Mouse (Mus musculus) heart, adult 2 months (tissue): ENCODE data around the gene Krtap4-7. TPM values are rescaled to one million over a fixed set of nuclear protein-coding genes. Genes with fewer than 3 reads are reported as not detected.
"Not testable (repeated sequence)": the region's sequence is repeated elsewhere in the genome, so short reads cannot be mapped to it uniquely, and the experiment has no call there.

ENCODE experiments used
- DNase-seq, 2 experiments: peaks; one replicate each; pipeline ENCODE4 v3.0.0; 2021
- H3K27ac ChIP-seq: fragments of 200-600 bp; 2 replicates; pipeline ENCODE4 v1.8.1; 2022
- H3K27me3 ChIP-seq: fragments of 200-500 bp; 2 replicates; pipeline ENCODE4 v1.6.1; 2012; ENCODE audit warnings: mild to moderate bottlenecking, low read length, inconsistent platforms, mixed read lengths; ENCODE audit not compliant: control insufficient read depth, insufficient read depth
- H3K36me3 ChIP-seq: fragments of 200-500 bp; 2 replicates; pipeline ENCODE4 v1.6.1; 2012; ENCODE audit warnings: low read length, inconsistent platforms; ENCODE audit not compliant: control insufficient read depth, insufficient read depth
- H3K4me1 ChIP-seq: fragments of 200-500 bp; 2 replicates; pipeline ENCODE4 v1.6.1; 2011; ENCODE audit warnings: low read length; ENCODE audit not compliant: control insufficient read depth, insufficient read depth
- H3K4me3 ChIP-seq: fragments of 200-600 bp; 2 replicates; pipeline ENCODE4 v1.8.1; 2022
- H3K79me2 ChIP-seq: fragments of 200-500 bp; replicated peaks from 2 replicates; pipeline ENCODE4 v1.6.1; 2012; ENCODE audit warnings: mild to moderate bottlenecking, inconsistent platforms, low read length, moderate library complexity, mixed read lengths; ENCODE audit not compliant: control insufficient read depth, insufficient read depth
- H3K9ac ChIP-seq: fragments of 200-500 bp; 2 replicates; pipeline ENCODE4 v1.6.1; 2012; ENCODE audit warnings: low read depth, mild to moderate bottlenecking, control low read depth, inconsistent platforms, low read length, mixed read lengths
- CTCF ChIP-seq: fragments of 200-600 bp; IDR thresholded peaks from 2 replicates; pipeline ENCODE4 v1.8.1; 2022; ENCODE audit warnings: antibody characterized with exemption, mild to moderate bottlenecking, moderate library complexity
- EP300 ChIP-seq: fragments of 200-500 bp; IDR thresholded peaks from 2 replicates; pipeline ENCODE4 v1.6.1; 2011; ENCODE audit warnings: low read depth, low read length, control low read depth; ENCODE audit not compliant: insufficient read depth
- WGBS: fragments of 180-500 bp; shearing (Covaris S2); methylation state at CpG from one replicate; pipeline ENCODE4 v1.1.7; 2018; 5-methylcytosine and 5-hydroxymethylcytosine counted together
- intact Hi-C: fragments of 180-260 bp; cut with DNase I; formaldehyde crosslinking; loops from one replicate; pipeline ENCODE4 v1.15.1; 2025
- polyA plus RNA-seq: library from polyadenylated mRNA; depleted of rRNA; stranded (reverse); fragments of >200 nt; gene quantifications from 2 replicates; pipeline ENCODE4 v1.2.3, GENCODE M21; 2012; rRNA removed
- total RNA-seq, 2 experiments: library from RNA; stranded (reverse); gene quantifications; 2 replicates each; pipeline ENCODE4 v1.2.3; 2021

Krtap4-7 gene
- total and polyA plus RNA-seq, 3 experiments, result not detected

DNA sequence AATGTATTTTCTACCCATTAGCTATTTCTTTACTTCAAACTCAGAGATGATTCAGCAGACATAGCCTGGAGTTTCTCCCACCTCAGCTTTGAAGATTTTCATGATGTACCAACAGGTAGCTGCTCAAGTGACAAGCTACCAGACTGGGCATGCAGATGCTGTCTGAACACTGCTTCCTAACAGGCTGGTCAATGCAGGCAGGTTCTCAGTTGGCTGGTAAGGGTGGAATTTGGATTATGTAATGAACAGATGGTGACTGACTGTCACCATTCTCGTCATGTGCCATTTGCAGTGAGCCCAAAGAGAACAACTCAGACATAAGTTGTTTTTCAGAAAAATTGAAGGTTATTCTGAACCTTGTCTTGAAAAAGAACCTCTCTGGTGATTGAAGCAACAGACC is 34.8 kb downstream of the Krtap4-7 start:
- Histone ChIP-seq H3K27me3 (no peaks in the 10 kb centered on the region), H3K9ac (no peak overlapping the region), H3K27ac (no peak overlapping the region), H3K36me3 (no peaks in the 10 kb centered on the region), H3K4me1 (no peaks in the 10 kb centered on the region), H3K4me3 (no peak overlapping the region), H3K79me2 (no peaks in the 10 kb centered on the region)
- DNase-seq, result no peak
- intact Hi-C loops, result no loop called here
- no peak for TF ChIP-seq EP300
- no peak for TF ChIP-seq CTCF
- WGBS, result 56% methylated on average over 1 of the region's 1 CpGs

DNA sequence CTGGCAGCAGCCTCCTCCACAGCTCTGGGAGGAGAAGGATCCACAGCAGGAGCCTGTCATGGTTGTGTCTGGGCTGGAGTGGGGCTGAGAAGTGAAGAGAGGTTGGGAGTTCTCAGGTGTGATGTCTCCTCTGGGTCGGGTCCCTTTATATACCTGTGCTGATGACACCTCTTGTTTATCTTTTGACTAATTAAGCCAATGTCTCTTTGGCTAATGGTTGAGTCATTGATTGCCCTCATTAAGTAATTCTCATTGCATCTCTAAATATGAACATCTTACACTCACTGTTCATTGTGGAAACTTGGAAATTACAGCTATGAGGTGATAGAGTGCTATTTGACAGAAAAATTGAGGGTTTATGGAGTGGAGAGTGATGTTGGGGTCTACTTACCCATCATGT is 40.7 kb downstream of the Krtap4-7 start, which contains the start of gene Gm11938:
Gm11938 (minus strand) TSS at position 101 of the 400 bp plus-strand sequence.
- H3K27me3 ChIP-seq, intact Hi-C loops, H3K4me1 ChIP-seq, H3K79me2 ChIP-seq, H3K36me3 ChIP-seq, DNase-seq, H3K4me3 ChIP-seq, H3K27ac ChIP-seq, H3K9ac ChIP-seq: not testable (repeated sequence)
- WGBS, result 47% methylated on average over 1 of the region's 1 CpGs

DNA sequence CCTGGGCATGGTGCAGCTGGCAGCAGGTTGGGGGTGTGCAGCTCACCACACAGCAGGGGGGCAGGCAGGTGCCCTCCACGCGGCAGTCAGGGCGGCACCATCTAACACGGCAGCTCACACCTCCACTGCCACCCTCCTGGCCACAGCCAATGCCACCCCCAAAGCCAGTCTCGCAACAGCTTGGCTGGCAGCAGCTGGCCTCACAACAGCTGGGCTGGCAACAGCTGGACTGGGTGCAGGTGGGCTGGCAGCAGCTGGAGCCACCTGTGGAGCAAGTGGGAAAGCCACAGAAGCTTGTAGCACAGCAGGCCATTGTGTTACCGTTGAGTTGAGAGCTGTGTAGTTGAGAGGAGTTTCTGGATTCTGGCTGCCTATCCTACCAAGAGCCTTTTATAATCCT is 46.1 kb downstream of the Krtap4-7 start, which contains the start of gene Krtap9-3:
Krtap9-3 (minus strand) TSS at position 364 of the 400 bp plus-strand sequence.
- intact Hi-C loops, H3K4me1 ChIP-seq, H3K27ac ChIP-seq, H3K4me3 ChIP-seq, DNase-seq, H3K9ac ChIP-seq, H3K27me3 ChIP-seq, H3K36me3 ChIP-seq, H3K79me2 ChIP-seq: not testable (repeated sequence)
- WGBS, result 88% methylated on average over 6 of the region's 6 CpGs

Other genes with a start within 250 kb of the Krtap4-7 start
Only the 30 nearest of the 38 such genes appear.
- gene Krt23, start 151.0 kb downstream of the Krtap4-7 start, total RNA-seq, result not detected
- 0.80 TPM in 1 of 2 replicates, not detected in the other for gene Krt23, start 151.0 kb downstream of the Krtap4-7 start, polyA plus RNA-seq
- gene Krt39, start 122.8 kb downstream of the Krtap4-7 start, total RNA-seq, result not detected
- gene Krt39, start 122.8 kb downstream of the Krtap4-7 start, polyA plus RNA-seq, result not detected in 2 replicates
- not detected for gene Krt40, start 100.9 kb downstream of the Krtap4-7 start, total RNA-seq
- not detected in 2 replicates for gene Krt40, start 100.9 kb downstream of the Krtap4-7 start, polyA plus RNA-seq
- not detected for gene Krtap3-3, start 93.2 kb downstream of the Krtap4-7 start, total RNA-seq
- not detected in 2 replicates for gene Krtap3-3, start 93.2 kb downstream of the Krtap4-7 start, polyA plus RNA-seq
- not detected for gene Krtap3-2, start 87.2 kb downstream of the Krtap4-7 start, total RNA-seq
- not detected in 2 replicates for gene Krtap3-2, start 87.2 kb downstream of the Krtap4-7 start, polyA plus RNA-seq
- gene Gm11939, start 84.6 kb downstream of the Krtap4-7 start, total RNA-seq, result not detected
- gene Gm11939, start 84.6 kb downstream of the Krtap4-7 start, polyA plus RNA-seq, result not detected in 2 replicates
- gene Krtap3-1, start 77.5 kb downstream of the Krtap4-7 start, total RNA-seq, result not detected
- gene Krtap3-1, start 77.5 kb downstream of the Krtap4-7 start, polyA plus RNA-seq, result not detected in 2 replicates
- gene Krtap1-5, start 63.1 kb downstream of the Krtap4-7 start, total RNA-seq, result not detected
- not detected in 2 replicates for gene Krtap1-5, start 63.1 kb downstream of the Krtap4-7 start, polyA plus RNA-seq
- not detected for gene Krtap1-4, start 60.4 kb downstream of the Krtap4-7 start, total RNA-seq
- not detected in 2 replicates for gene Krtap1-4, start 60.4 kb downstream of the Krtap4-7 start, polyA plus RNA-seq
- gene Krtap1-3, start 52.8 kb downstream of the Krtap4-7 start, total RNA-seq, result not detected
- not detected in 2 replicates for gene Krtap1-3, start 52.8 kb downstream of the Krtap4-7 start, polyA plus RNA-seq
- not detected for gene Krtap9-3, start 46.0 kb downstream of the Krtap4-7 start, total RNA-seq
- gene Krtap9-3, start 46.0 kb downstream of the Krtap4-7 start, polyA plus RNA-seq, result not detected in 2 replicates
- not detected for gene Gm11938, start 40.8 kb downstream of the Krtap4-7 start, total RNA-seq
- gene Gm11938, start 40.8 kb downstream of the Krtap4-7 start, polyA plus RNA-seq, result not detected in 2 replicates
- gene Gm11937, start 33.9 kb downstream of the Krtap4-7 start, total RNA-seq, result not detected
- not detected in 2 replicates for gene Gm11937, start 33.9 kb downstream of the Krtap4-7 start, polyA plus RNA-seq
- not detected for gene Krtap2-4, start 29.2 kb downstream of the Krtap4-7 start, total RNA-seq
- gene Krtap2-4, start 29.2 kb downstream of the Krtap4-7 start, polyA plus RNA-seq, result not detected in 2 replicates
- gene Gm11562, start 23.7 kb downstream of the Krtap4-7 start, total RNA-seq, result not detected
- gene Gm11562, start 23.7 kb downstream of the Krtap4-7 start, polyA plus RNA-seq, result not detected in 2 replicates
- gene Krtap4-1, start 15.9 kb downstream of the Krtap4-7 start, total RNA-seq, result not detected
- gene Krtap4-1, start 15.9 kb downstream of the Krtap4-7 start, polyA plus RNA-seq, result not detected in 2 replicates
- not detected for gene Krtap4-2, start 9.0 kb downstream of the Krtap4-7 start, total RNA-seq
- not detected in 2 replicates for gene Krtap4-2, start 9.0 kb downstream of the Krtap4-7 start, polyA plus RNA-seq
- gene Gm11555, start 6.1 kb upstream of the Krtap4-7 start, total RNA-seq, result not detected
- not detected in 2 replicates for gene Gm11555, start 6.1 kb upstream of the Krtap4-7 start, polyA plus RNA-seq
- gene Gm11563, start 14.9 kb upstream of the Krtap4-7 start, total RNA-seq, result not detected
- gene Gm11563, start 14.9 kb upstream of the Krtap4-7 start, polyA plus RNA-seq, result not detected in 2 replicates
- gene Krtap4-6, start 21.9 kb upstream of the Krtap4-7 start, total RNA-seq, result not detected
- not detected in 2 replicates for gene Krtap4-6, start 21.9 kb upstream of the Krtap4-7 start, polyA plus RNA-seq
- gene Gm14190, start 46.7 kb upstream of the Krtap4-7 start, total RNA-seq, result not detected
- not detected in 2 replicates for gene Gm14190, start 46.7 kb upstream of the Krtap4-7 start, polyA plus RNA-seq
- not detected for gene Gm14180, start 90.2 kb upstream of the Krtap4-7 start, total RNA-seq
- gene Gm14180, start 90.2 kb upstream of the Krtap4-7 start, polyA plus RNA-seq, result not detected in 2 replicates
- not detected for gene Gm11595, start 128.8 kb upstream of the Krtap4-7 start, total RNA-seq
- not detected in 2 replicates for gene Gm11595, start 128.8 kb upstream of the Krtap4-7 start, polyA plus RNA-seq
- gene Krtap4-8, start 136.6 kb upstream of the Krtap4-7 start, total RNA-seq, result not detected
- gene Krtap4-8, start 136.6 kb upstream of the Krtap4-7 start, polyA plus RNA-seq, result not detected in 2 replicates
- gene Krtap4-9, start 141.1 kb upstream of the Krtap4-7 start, total RNA-seq, result not detected
- not detected in 2 replicates for gene Krtap4-9, start 141.1 kb upstream of the Krtap4-7 start, polyA plus RNA-seq
- not detected for gene Gm11596, start 149.4 kb upstream of the Krtap4-7 start, total RNA-seq
- not detected in 2 replicates for gene Gm11596, start 149.4 kb upstream of the Krtap4-7 start, polyA plus RNA-seq
- not detected for gene Gm11569, start 154.8 kb upstream of the Krtap4-7 start, total RNA-seq
- gene Gm11569, start 154.8 kb upstream of the Krtap4-7 start, polyA plus RNA-seq, result not detected in 2 replicates
- gene Gm11554, start 160.4 kb upstream of the Krtap4-7 start, total RNA-seq, result not detected
- not detected in 2 replicates for gene Gm11554, start 160.4 kb upstream of the Krtap4-7 start, polyA plus RNA-seq
- gene Krtap4-13, start 165.8 kb upstream of the Krtap4-7 start, total RNA-seq, result not detected
- not detected in 2 replicates for gene Krtap4-13, start 165.8 kb upstream of the Krtap4-7 start, polyA plus RNA-seq
- gene Gm11564, start 171.6 kb upstream of the Krtap4-7 start, total RNA-seq, result not detected
- gene Gm11564, start 171.6 kb upstream of the Krtap4-7 start, polyA plus RNA-seq, result not detected in 2 replicates